Mouse (Mus musculus) neural tube, postnatal 0 days (tissue): ENCODE results near the gene Olfr1361. TPM values are rescaled to one million over a fixed set of nuclear protein-coding genes. Genes with fewer than 3 reads are reported as not detected.

Source experiments
- polyA plus RNA-seq: library from polyadenylated mRNA; unstranded; fragments of >200 nt; fragmentation: Nextera tagmentation; extraction: Ambion mirVana; gene quantifications from 2 replicates; pipeline ENCODE4 v1.2.1, GENCODE M21; 2015

The Olfr1361 gene
- not detected in 2 replicates for polyA plus RNA-seq

DNA sequence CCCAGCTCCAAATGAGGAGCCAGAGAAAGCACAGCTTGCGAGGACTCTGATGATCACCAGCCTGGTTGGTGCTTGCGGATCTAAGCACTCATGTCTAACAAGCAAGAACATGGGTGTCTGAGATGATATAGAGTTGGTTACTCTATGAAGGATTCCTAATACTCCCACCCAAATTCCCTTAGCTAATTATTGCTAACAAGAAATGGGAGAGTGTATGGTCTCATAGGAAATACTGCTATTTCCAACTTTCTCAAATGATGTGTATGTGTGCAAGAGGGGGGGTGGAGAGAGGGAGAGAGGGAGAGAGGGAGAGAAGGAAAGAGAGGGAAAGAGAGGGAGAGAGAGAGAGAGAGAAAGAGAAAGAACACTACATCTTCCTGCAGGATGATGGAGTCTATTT, at the start of gene Olfr1361:
Olfr1361 (minus strand) TSS at position 101 of the 400 bp plus-strand sequence.

DNA sequence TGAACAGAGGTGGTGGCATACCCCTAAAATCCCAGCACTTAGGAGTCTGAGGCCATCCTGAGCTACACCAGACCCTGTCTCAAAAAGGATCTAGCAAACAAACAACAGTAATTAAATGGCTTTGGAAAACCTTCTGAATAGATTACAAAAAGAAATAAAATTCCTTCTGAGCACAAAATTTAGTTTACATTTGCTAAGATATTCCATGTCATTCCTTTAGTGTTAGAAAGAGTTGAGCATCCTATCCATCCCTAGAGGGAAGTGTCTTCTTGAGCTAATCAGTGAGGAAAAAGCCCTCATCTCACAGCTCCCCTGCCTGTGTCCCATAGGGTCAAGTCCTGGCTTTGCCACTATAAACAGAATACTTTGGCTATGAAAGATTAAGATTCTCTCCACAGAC, 34.6 kb upstream of the Olfr1361 start, which contains the start of gene Olfr1359:
Olfr1359 (plus strand) TSS at position 301 of the 400 bp plus-strand sequence.

DNA sequence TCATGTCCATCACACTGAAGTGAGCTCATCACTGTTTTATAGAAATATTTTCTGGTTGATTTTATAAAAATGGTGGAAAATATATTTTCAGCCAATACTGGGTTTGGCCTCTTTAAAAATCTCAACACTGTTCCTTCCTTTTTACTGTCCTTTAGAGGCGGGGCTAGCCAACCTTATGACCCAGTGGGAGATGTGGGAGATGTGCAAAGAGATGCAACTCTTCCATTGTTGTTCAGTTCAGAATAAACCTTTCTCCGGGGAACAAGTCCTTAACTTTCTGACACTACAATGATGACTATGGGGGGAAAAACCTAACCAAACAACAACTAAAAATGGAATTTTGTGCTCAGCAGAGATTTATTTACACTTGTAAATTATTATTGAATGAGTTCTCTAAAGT, 14.1 kb upstream of the Olfr1361 start, which contains the start of gene Olfr1360:
Olfr1360 (minus strand) TSS at position 101 of the 400 bp plus-strand sequence.

DNA sequence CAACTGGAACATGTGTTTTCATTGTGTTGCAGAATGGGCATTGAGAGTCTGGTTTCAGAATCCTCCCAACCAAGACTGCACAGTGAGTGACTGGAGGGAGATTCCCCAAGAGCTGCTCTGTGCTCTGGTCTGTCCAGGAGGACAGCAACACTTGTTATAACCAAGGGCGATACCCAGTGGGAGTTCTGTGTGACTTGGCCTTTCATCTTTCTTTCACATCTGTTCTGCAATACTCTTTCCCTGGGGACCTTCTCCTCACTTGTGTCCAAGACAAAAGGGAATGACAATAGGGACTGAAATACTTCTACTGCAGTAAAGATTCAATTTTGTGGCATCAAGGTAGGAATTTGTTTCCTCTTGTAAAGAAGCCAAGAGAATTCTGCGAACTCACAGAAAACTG, 20.8 kb downstream of the Olfr1361 start, which contains the start of gene Olfr11:
Olfr11 (minus strand) TSS at position 101 of the 400 bp plus-strand sequence.

DNA sequence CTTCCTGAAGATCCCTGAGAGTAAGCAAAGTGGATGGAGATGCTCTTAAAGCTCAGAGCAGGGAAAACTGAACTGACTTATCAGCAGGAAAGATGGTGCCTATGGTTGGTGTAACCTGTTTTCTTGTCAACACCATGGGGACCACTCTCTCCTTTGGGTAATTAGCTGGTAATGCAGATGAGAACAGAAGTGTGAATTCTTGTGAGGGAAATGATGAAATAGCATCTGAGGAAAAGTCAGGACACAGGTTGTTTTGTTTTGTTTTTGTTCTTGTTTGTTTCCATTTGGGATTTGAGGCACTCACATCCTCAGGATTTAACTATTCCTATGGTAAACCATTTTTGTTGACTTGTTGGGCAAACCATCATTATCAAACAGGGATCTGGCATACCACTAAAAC, 49.3 kb downstream of the Olfr1361 start, which contains the start of gene Olfr1362:
Olfr1362 (minus strand) TSS at position 101 of the 400 bp plus-strand sequence.

Other genes starting within 250 kb of the Olfr1361 start
- 1.4 and 1.9 TPM in 2 replicates for gene Pgbd1, start 222.3 kb downstream of the Olfr1361 start, polyA plus RNA-seq
- gene Zscan26, start 209.7 kb downstream of the Olfr1361 start, polyA plus RNA-seq = 20.9 and 22.4 TPM in 2 replicates
- gene Nkapl, start 194.9 kb downstream of the Olfr1361 start, polyA plus RNA-seq = 3.3 and 4.2 TPM in 2 replicates
- 7.6 and 9.4 TPM in 2 replicates for gene Zkscan4, start 184.5 kb downstream of the Olfr1361 start, polyA plus RNA-seq
- gene Gm10065, start 183.9 kb downstream of the Olfr1361 start, polyA plus RNA-seq = not detected in 2 replicates
- 0.37 and 0.65 TPM in 2 replicates for gene AK157302, start 168.2 kb downstream of the Olfr1361 start, polyA plus RNA-seq
- 9.1 and 11.5 TPM in 2 replicates for gene Gm11273, start 162.0 kb downstream of the Olfr1361 start, polyA plus RNA-seq
- gene Zkscan8, start 132.3 kb downstream of the Olfr1361 start, polyA plus RNA-seq = 3.5 and 4.0 TPM in 2 replicates
- gene Olfr1366, start 120.6 kb downstream of the Olfr1361 start, polyA plus RNA-seq = 0.14 and 0.17 TPM in 2 replicates
- 0.09 and 0.11 TPM in 2 replicates for gene Olfr1535, start 103.5 kb downstream of the Olfr1361 start, polyA plus RNA-seq
- gene Olfr1364, start 81.6 kb downstream of the Olfr1361 start, polyA plus RNA-seq = not detected in 2 replicates
- gene Olfr1362, start 49.4 kb downstream of the Olfr1361 start, polyA plus RNA-seq = not detected in 2 replicates
- not detected in 2 replicates for gene Olfr11, start 20.9 kb downstream of the Olfr1361 start, polyA plus RNA-seq
- gene Olfr1360, start 14.0 kb upstream of the Olfr1361 start, polyA plus RNA-seq = not detected in 2 replicates
- gene Olfr1359, start 34.7 kb upstream of the Olfr1361 start, polyA plus RNA-seq = not detected in 2 replicates
- not detected in 2 replicates for gene Hist1h2bl, start 52.8 kb upstream of the Olfr1361 start, polyA plus RNA-seq
- 2.3 and 6.6 TPM in 2 replicates for gene Hist1h2ai, start 53.0 kb upstream of the Olfr1361 start, polyA plus RNA-seq
- gene Hist1h3h, start 54.3 kb upstream of the Olfr1361 start, polyA plus RNA-seq = 0.86 TPM in 1 of 2 replicates, not detected in the other
- 0.49 TPM in 1 of 2 replicates, not detected in the other for gene Hist1h2bm, start 58.7 kb upstream of the Olfr1361 start, polyA plus RNA-seq
- gene Hist1h4j, start 71.7 kb upstream of the Olfr1361 start, polyA plus RNA-seq = 0.21 TPM in 1 of 2 replicates, not detected in the other
- 1.3 and 1.8 TPM in 2 replicates for gene Hist1h4k, start 87.1 kb upstream of the Olfr1361 start, polyA plus RNA-seq
- gene Hist1h2ak, start 90.4 kb upstream of the Olfr1361 start, polyA plus RNA-seq = 3.2 and 4.2 TPM in 2 replicates
- 0.58 TPM in 1 of 2 replicates, not detected in the other for gene Hist1h2bn, start 90.7 kb upstream of the Olfr1361 start, polyA plus RNA-seq
- 2.4 and 2.9 TPM in 2 replicates for gene Hist1h1b, start 117.2 kb upstream of the Olfr1361 start, polyA plus RNA-seq
- 12.2 and 12.5 TPM in 2 replicates for gene Hist1h3i, start 120.0 kb upstream of the Olfr1361 start, polyA plus RNA-seq
- 2.3 and 3.8 TPM in 2 replicates for gene Hist1h2an, start 123.8 kb upstream of the Olfr1361 start, polyA plus RNA-seq
- gene Hist1h2bp, start 124.1 kb upstream of the Olfr1361 start, polyA plus RNA-seq = 0.71 TPM in 1 of 2 replicates, not detected in the other
- 1.8 and 3.8 TPM in 2 replicates for gene Hist1h2bq, start 146.8 kb upstream of the Olfr1361 start, polyA plus RNA-seq
- not detected in 2 replicates for gene Hist1h2ao, start 147.1 kb upstream of the Olfr1361 start, polyA plus RNA-seq
- not detected in 2 replicates for gene Hist1h4m, start 148.4 kb upstream of the Olfr1361 start, polyA plus RNA-seq
- gene Hist1h4n, start 168.8 kb upstream of the Olfr1361 start, polyA plus RNA-seq = 2.5 and 3.3 TPM in 2 replicates
- 265 and 280 TPM in 2 replicates for gene Hist1h2ap, start 170.1 kb upstream of the Olfr1361 start, polyA plus RNA-seq
- gene Hist1h2br, start 170.4 kb upstream of the Olfr1361 start, polyA plus RNA-seq = 1.7 and 4.2 TPM in 2 replicates